Mouse (Mus musculus) cerebellum, postnatal 10 days (tissue): ENCODE results near the gene Spryd4.
A peak's percentile ranks its signal among the peaks of the same experiment; 100 is the strongest.
"Not testable (repeated sequence)": the region's sequence is repeated elsewhere in the genome, so short reads cannot be mapped to it uniquely, and the experiment has no call there.

Experiments used
- DNase-seq, 2 experiments: peaks; one replicate each; pipeline ENCODE4 v3.0.0; 2021; ENCODE audit warnings: mixed read lengths in 2 of 2

Spryd4 gene

GRCm38 (mm10) chr10:128211390-128212108 lies at the start of gene Spryd4:
Gene Spryd4, minus strand, starts transcription at chr10:128211807.
- peak; percentile 98 for DNase-seq

- DNase-seq: not testable (repeated sequence)
These were observed 48.8 kb upstream of the Spryd4 start for GRCm38 (mm10) chr10:128260376-128260775.

- DNase-seq: no peak
These were observed 48.3 kb upstream of the Spryd4 start for GRCm38 (mm10) chr10:128259946-128260345.

- DNase-seq: no peak
These were observed 47.3 kb upstream of the Spryd4 start for GRCm38 (mm10) chr10:128258953-128259352.

GRCm38 (mm10) chr10:128256328-128256727 lies 44.7 kb upstream of the Spryd4 start:
- DNase-seq: no peak

GRCm38 (mm10) chr10:128255925-128256324 lies 44.3 kb upstream of the Spryd4 start:
- DNase-seq: no peak

GRCm38 (mm10) chr10:128253677-128254255 lies 42.2 kb upstream of the Spryd4 start, which contains the start of gene Apon:
Gene Apon, plus strand, starts transcription at chr10:128254096.
- no peak for DNase-seq

GRCm38 (mm10) chr10:128250565-128250964 lies 39.0 kb upstream of the Spryd4 start:
- no peak for DNase-seq

- no peak for DNase-seq
These were observed 35.6 kb upstream of the Spryd4 start for GRCm38 (mm10) chr10:128247020-128247732.

GRCm38 (mm10) chr10:128244121-128244520 lies 32.5 kb upstream of the Spryd4 start:
- DNase-seq: no peak

GRCm38 (mm10) chr10:128243252-128243651 lies 31.6 kb upstream of the Spryd4 start:
- DNase-seq: no peak

GRCm38 (mm10) chr10:128240131-128240530 lies 28.5 kb upstream of the Spryd4 start:
- no peak for DNase-seq

- DNase-seq: no peak
These were observed 27.5 kb upstream of the Spryd4 start for GRCm38 (mm10) chr10:128239140-128239539.

GRCm38 (mm10) chr10:128237807-128238480 lies 26.3 kb upstream of the Spryd4 start:
- DNase-seq: peak; percentile 51 to 55

- DNase-seq: no peak
These were observed 24.7 kb upstream of the Spryd4 start for GRCm38 (mm10) chr10:128236321-128236720.

GRCm38 (mm10) chr10:128232420-128232985 lies 20.9 kb upstream of the Spryd4 start:
- peak; percentile 74 to 87 for DNase-seq

GRCm38 (mm10) chr10:128231697-128232419 lies 20.3 kb upstream of the Spryd4 start, which contains the start of gene Timeless:
Gene Timeless, plus strand, starts transcription at chr10:128232065.
- DNase-seq: peak; percentile 94 to 95

GRCm38 (mm10) chr10:128231146-128231545 lies 19.5 kb upstream of the Spryd4 start:
- DNase-seq: no peak

GRCm38 (mm10) chr10:128230582-128230981 lies 19.0 kb upstream of the Spryd4 start:
- DNase-seq: no peak

- no peak for DNase-seq
These were observed 16.4 kb upstream of the Spryd4 start for GRCm38 (mm10) chr10:128228009-128228408.

- no peak for DNase-seq
These were observed 16.0 kb upstream of the Spryd4 start for GRCm38 (mm10) chr10:128227592-128227991.

- no peak for DNase-seq
These were observed 13.9 kb upstream of the Spryd4 start, which contains the start of gene Mip for GRCm38 (mm10) chr10:128225538-128225937. Gene Mip, plus strand, starts transcription at chr10:128225838.
